Mouse (Mus musculus) frontal cortex, adult 2 months (tissue): ENCODE measurements around the gene Vamp5. TPM values are rescaled to one million over a fixed set of nuclear protein-coding genes. Genes with fewer than 3 reads are reported as not detected.

Source experiments
- DNase-seq, 2 experiments: peaks; one replicate each; pipeline ENCODE4 v3.0.0; 2022; ENCODE audit warnings: low spot score in 1 of 2; ENCODE audit errors: extremely low spot score in 1 of 2
- polyA plus RNA-seq: library from polyadenylated mRNA; depleted of rRNA; stranded (reverse); fragments of >200 nt; gene quantifications from 2 replicates; pipeline ENCODE4 v1.2.3, GENCODE M21; 2012; rRNA removed

The Vamp5 gene
- 8.7 and 13.3 TPM in 2 replicates for polyA plus RNA-seq

- no peak for DNase-seq
These were observed at the start of gene Vamp5 for GRCm38 (mm10) chr6:72380131-72380770. Gene Vamp5 (minus strand): TSS chr6:72380468.

- DNase-seq, result no peak
These were observed 49.0 kb upstream of the Vamp5 start for GRCm38 (mm10) chr6:72429061-72429842.

- DNase-seq, result peak in 1 of 2 experiments; percentile 90
These were observed 47.8 kb upstream of the Vamp5 start for GRCm38 (mm10) chr6:72428036-72428435.

GRCm38 (mm10) chr6:72425646-72426045 is 45.4 kb upstream of the Vamp5 start:
- no peak for DNase-seq

GRCm38 (mm10) chr6:72420901-72421300 is 40.6 kb upstream of the Vamp5 start:
- DNase-seq, result no peak

- DNase-seq, result no peak
These were observed 39.5 kb upstream of the Vamp5 start for GRCm38 (mm10) chr6:72419806-72420205.

- DNase-seq, result no peak
These were observed 38.0 kb upstream of the Vamp5 start for GRCm38 (mm10) chr6:72418279-72418678.

GRCm38 (mm10) chr6:72415964-72416772 is 35.9 kb upstream of the Vamp5 start:
- no peak for DNase-seq

- no peak for DNase-seq
These were observed 34.9 kb upstream of the Vamp5 start for GRCm38 (mm10) chr6:72415181-72415580.

- peak; percentile 90 to 91 for DNase-seq
These were observed 33.9 kb upstream of the Vamp5 start, which contains the start of gene Ggcx for GRCm38 (mm10) chr6:72414076-72414756. Gene Ggcx (plus strand): TSS chr6:72414308.

- no peak for DNase-seq
These were observed 30.2 kb upstream of the Vamp5 start for GRCm38 (mm10) chr6:72410518-72410917.

- no peak for DNase-seq
These were observed 29.7 kb upstream of the Vamp5 start for GRCm38 (mm10) chr6:72410003-72410402.

- peak in 1 of 2 experiments; percentile 89 for DNase-seq
These were observed 29.3 kb upstream of the Vamp5 start for GRCm38 (mm10) chr6:72409567-72409966.

GRCm38 (mm10) chr6:72407119-72407518 is 26.9 kb upstream of the Vamp5 start:
- peak; percentile 66 to 92 for DNase-seq

- DNase-seq, result no peak
These were observed 25.1 kb upstream of the Vamp5 start for GRCm38 (mm10) chr6:72405356-72405755.

- peak; percentile 46 to 85 for DNase-seq
These were observed 21.6 kb upstream of the Vamp5 start for GRCm38 (mm10) chr6:72401875-72402274.

GRCm38 (mm10) chr6:72399967-72400366 is 19.7 kb upstream of the Vamp5 start:
- no peak for DNase-seq

- DNase-seq, result no peak
These were observed 16.6 kb upstream of the Vamp5 start for GRCm38 (mm10) chr6:72396837-72397251.

- DNase-seq, result no peak
These were observed 12.1 kb upstream of the Vamp5 start for GRCm38 (mm10) chr6:72392341-72392740.

- no peak for DNase-seq
These were observed 10.7 kb upstream of the Vamp5 start for GRCm38 (mm10) chr6:72390795-72391521.
